Mouse (Mus musculus) heart, adult 10 weeks (tissue): ENCODE data around the gene Cib1. TPM values are rescaled to one million over a fixed set of nuclear protein-coding genes. Genes with fewer than 3 reads are reported as not detected.

ENCODE experiments used
- polyA plus RNA-seq: library from polyadenylated mRNA; stranded (reverse); fragments of 350-450 nt; fragmentation: Illumina TruSeq; extraction: RNeasy Lipid Tissue Mini Kit (QIAGEN cat#74804); gene quantifications from one replicate; pipeline ENCODE4 v1.2.3, GENCODE M21; 2014; ENCODE audit warnings: low read depth, low replicate concordance

Cib1 gene
- 18.0 TPM for polyA plus RNA-seq

DNA sequence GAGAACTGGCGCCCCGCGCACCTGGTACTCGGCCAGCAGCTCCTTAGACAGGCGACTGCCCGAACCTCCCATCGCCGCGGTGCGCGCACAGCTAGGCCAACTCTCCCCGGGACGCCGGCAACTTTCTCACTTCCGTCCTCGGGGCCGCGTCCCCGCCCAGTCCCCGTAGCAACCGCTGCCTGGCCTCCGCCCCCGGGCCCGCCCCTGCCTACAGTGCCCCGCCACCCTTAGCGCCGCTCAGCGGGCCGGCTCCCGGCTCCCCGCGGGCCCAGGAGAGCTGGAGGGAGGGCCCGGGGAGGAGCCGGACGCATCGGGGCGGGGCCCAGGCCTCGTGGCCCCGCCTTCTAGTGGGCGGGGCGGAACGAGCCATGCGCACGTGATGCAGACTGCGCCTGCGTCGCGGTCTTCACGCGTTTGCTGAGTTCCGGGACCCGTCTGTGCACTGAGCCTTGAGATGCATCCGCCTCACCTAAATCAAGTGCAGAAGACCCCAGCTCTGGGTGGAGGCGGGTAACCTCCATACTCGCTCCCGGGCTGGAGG lies at the start of gene Cib1, which contains the start of gene Gdpgp1:
Gene Cib1 (minus strand): TSS at position 325 of the 541 bp plus-strand sequence.
Gene Gdpgp1 (plus strand): TSS at position 377 of the 541 bp plus-strand sequence.

DNA sequence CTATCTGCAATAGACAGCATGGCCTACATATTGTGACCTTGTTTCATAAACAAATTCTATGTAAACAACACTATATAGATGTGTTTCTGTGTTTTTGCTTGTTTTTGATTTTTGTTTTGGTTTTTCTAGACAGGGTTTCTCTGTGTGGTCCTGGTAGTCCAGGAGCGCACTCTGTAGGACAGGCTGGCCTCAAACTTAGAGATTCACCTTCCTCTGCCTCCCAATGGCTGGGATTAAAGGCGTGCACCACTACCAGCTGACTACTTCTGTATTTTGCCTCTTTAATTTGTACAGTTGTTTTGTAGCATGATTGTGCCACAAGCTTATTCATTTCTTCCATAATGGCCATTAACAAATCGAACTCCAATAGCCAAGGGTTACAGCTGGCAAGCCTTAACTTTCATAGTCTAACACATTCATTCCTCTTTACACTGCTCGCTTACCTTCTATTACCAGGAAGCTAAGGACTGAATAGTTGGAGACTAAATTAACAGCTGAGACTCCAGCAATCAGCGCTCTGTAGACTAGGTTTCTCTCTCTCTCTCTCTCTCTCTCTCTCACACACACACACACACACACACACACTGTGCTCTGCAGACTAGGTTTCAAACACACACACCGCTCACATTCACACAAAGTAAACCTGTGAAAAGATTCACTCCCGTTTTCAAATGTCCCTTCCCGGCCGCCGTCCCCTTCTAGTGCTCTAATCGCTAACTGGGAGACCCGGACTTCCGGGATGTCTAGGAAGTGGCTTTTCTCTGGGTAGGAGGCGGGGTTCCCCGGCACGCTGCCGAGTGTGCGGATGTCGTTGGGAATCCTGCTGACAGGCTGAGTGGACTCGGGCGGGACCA lies 36.5 kb upstream of the Cib1 start, which contains the start of gene Vps33b:
Gene Vps33b (plus strand): TSS at position 753 of the 854 bp plus-strand sequence.

GRCm38 (mm10) chr7:80260625-80261371 lies 28.2 kb upstream of the Cib1 start, which contains the start of gene Ngrn:
Gene Ngrn (plus strand): TSS chr7:80261215.

GRCm38 (mm10) chr7:80246148-80246721 lies 13.6 kb upstream of the Cib1 start, which contains the start of gene Ttll13:
Gene Ttll13 (plus strand): TSS chr7:80246376.

GRCm38 (mm10) chr7:80186531-80187296 lies 45.9 kb downstream of the Cib1 start, which contains the start of gene Sema4b:
Gene Sema4b (plus strand): TSS chr7:80186841.

Other genes starting within 250 kb of the Cib1 start
- gene Zfp710, start 208.0 kb downstream of the Cib1 start, polyA plus RNA-seq, result 20.3 TPM
- gene Idh2, start 117.4 kb downstream of the Cib1 start, polyA plus RNA-seq, result 2,203 TPM
- 6.7 TPM for gene Sema4b, start 46.0 kb downstream of the Cib1 start, polyA plus RNA-seq
- gene Gdpgp1, start 52 bp upstream of the Cib1 start, polyA plus RNA-seq, result 0.73 TPM
- gene Ttll13, start 13.6 kb upstream of the Cib1 start, polyA plus RNA-seq, result 0.47 TPM
- gene Ngrn, start 28.4 kb upstream of the Cib1 start, polyA plus RNA-seq, result 35.1 TPM
- gene Vps33b, start 36.8 kb upstream of the Cib1 start, polyA plus RNA-seq, result 4.5 TPM
- gene Prc1, start 61.6 kb upstream of the Cib1 start, polyA plus RNA-seq, result 0.45 TPM
- gene Rccd1, start 91.6 kb upstream of the Cib1 start, polyA plus RNA-seq, result 9.5 TPM
- 15.6 TPM for gene Unc45a, start 108.2 kb upstream of the Cib1 start, polyA plus RNA-seq
- gene Hddc3, start 110.3 kb upstream of the Cib1 start, polyA plus RNA-seq, result 22.8 TPM
- gene Man2a2, start 138.6 kb upstream of the Cib1 start, polyA plus RNA-seq, result 44.8 TPM
- gene Fes, start 155.1 kb upstream of the Cib1 start, polyA plus RNA-seq, result 9.1 TPM
- 59.3 TPM for gene Furin, start 172.6 kb upstream of the Cib1 start, polyA plus RNA-seq